26 mouse cellular contexts compared by ENCODE assay signal in genomic region chr1:46912506-46913156, GRCm38 (mm10). TPM values are rescaled to one million over a fixed set of nuclear protein-coding genes. Genes with fewer than 3 reads are reported as not detected.
DNase-seq lines count a peak whose midpoint lies in the region; ATAC-seq and TF ChIP-seq lines count a peak whose summit lies in the region.
"Had no signal": no experiment of that assay in that cellular context is flagged by ENCODE, and none has a peak within 500 bp of the region (broad histone marks: within the 10 kb centered on the region; RNA-seq: fewer than 3 reads in every experiment).

No protein-coding gene starts in this region.

- no peak overlapping the region for H3K9ac ChIP-seq in midbrain, postnatal 0 days (replicated peaks; ENCODE audit: low read length, poor library complexity, severe bottlenecking)
- no peak overlapping the region for H3K9ac ChIP-seq in midbrain, embryonic 11.5 days (ENCODE audit: low read length)
- H3K9ac ChIP-seq: embryonic facial prominence, embryonic 13.5 days; forebrain, embryonic 15.5 days; heart, embryonic 15.5 days; hindbrain, embryonic 13.5 days had no signal

- no peak overlapping the region for H3K4me2 ChIP-seq in midbrain, postnatal 0 days (ENCODE audit: low read depth, low read length, poor library complexity, severe bottlenecking)
- H3K4me2 ChIP-seq in midbrain, embryonic 11.5 days = no peak overlapping the region
- H3K4me2 ChIP-seq: embryonic facial prominence, embryonic 13.5 days; forebrain, embryonic 15.5 days; heart, embryonic 11.5 days; heart, embryonic 15.5 days; hindbrain, embryonic 13.5 days had no signal

- no peaks in the 10 kb centered on the region for H3K36me3 ChIP-seq in midbrain, postnatal 0 days (ENCODE audit: insufficient read depth, low read length)
- no peaks in the 10 kb centered on the region for H3K36me3 ChIP-seq in midbrain, embryonic 11.5 days (ENCODE audit: control insufficient read depth, insufficient read depth, low read length)
- H3K36me3 ChIP-seq: embryonic facial prominence, embryonic 13.5 days; forebrain, embryonic 15.5 days; G1E; heart, embryonic 15.5 days; hindbrain, embryonic 13.5 days had no signal

- DNase-seq in frontal cortex, postnatal 25 days (ENCODE audit: low spot score in 2 of 2) = no peak
- DNase-seq in midbrain, postnatal 0 days (ENCODE audit: low spot score) = peak; percentile 2
- no peak for DNase-seq in midbrain, embryonic 11.5 days (ENCODE audit: low spot score, missing footprints)
- DNase-seq in brain, adult 2 months (ENCODE audit: low read depth, low spot score) = peak; percentile 57
- peak; percentile 31 for DNase-seq in telencephalon, adult 2 months (ENCODE audit: low read depth, low spot score)
- DNase-seq in layer of hippocampus, adult 8-10 months (ENCODE audit: low spot score in 2 of 2) = no peak
- no peak for DNase-seq in natural killer cell, adult 2 months (ENCODE audit: low spot score in 2 of 2)
- DNase-seq: adrenal gland, postnatal 25 days; cerebellum, adult 11 months; cerebellum, adult 9-10 months; cerebellum, postnatal 25 days; gastrocnemius, postnatal 36 days; heart, adult 18-20 months; heart, postnatal 14 days; kidney, adult 11 months; kidney, adult 9 months had no signal

- peak; percentile 85 for ATAC-seq in frontal cortex, adult (ENCODE audit: low TSS enrichment)
- ATAC-seq in midbrain, postnatal 0 days (ENCODE audit: low FRiP score) = no peak
- ATAC-seq in midbrain, embryonic 11.5 days (ENCODE audit: low FRiP score) = no peak
- ATAC-seq: activated CD4-positive, CD25-positive, alpha-beta regulatory T cell, adult 4 months; CD4-positive, CD25-positive, alpha-beta regulatory T cell, adult 4 months; forebrain, embryonic 15.5 days; inflammation-experienced regulatory T-cells, adult 6 months had no signal

- H3K9me3 ChIP-seq in midbrain, postnatal 0 days (ENCODE audit: low read length) = no peaks in the 10 kb centered on the region
- no peaks in the 10 kb centered on the region for H3K9me3 ChIP-seq in midbrain, embryonic 11.5 days (ENCODE audit: control insufficient read depth, low read length)
- H3K9me3 ChIP-seq: forebrain, embryonic 15.5 days; heart, embryonic 15.5 days had no signal

- no peak overlapping the region for H3K27ac ChIP-seq in midbrain, postnatal 0 days (ENCODE audit: low read depth, low read length)
- H3K27ac ChIP-seq in midbrain, embryonic 11.5 days (ENCODE audit: low read depth, low read length) = no peak overlapping the region
- H3K27ac ChIP-seq: embryonic facial prominence, embryonic 13.5 days; forebrain, embryonic 15.5 days; heart, embryonic 15.5 days; hindbrain, embryonic 13.5 days had no signal

- no peak for TF ChIP-seq CTCF in midbrain, postnatal 0 days (IDR thresholded peaks at IDR 0.05)

- H3K4me3 ChIP-seq in midbrain, postnatal 0 days (ENCODE audit: low read depth, low read length) = no peak overlapping the region
- no peak overlapping the region for H3K4me3 ChIP-seq in midbrain, embryonic 11.5 days (ENCODE audit: low read depth, low read length)
- H3K4me3 ChIP-seq: embryonic facial prominence, embryonic 13.5 days; forebrain, embryonic 15.5 days; heart, embryonic 15.5 days; hindbrain, embryonic 13.5 days had no signal

- no peaks in the 10 kb centered on the region for H3K4me1 ChIP-seq in midbrain, postnatal 0 days (ENCODE audit: insufficient read depth, low read length)
- no peaks in the 10 kb centered on the region for H3K4me1 ChIP-seq in midbrain, embryonic 11.5 days (ENCODE audit: control insufficient read depth, insufficient read depth, low read length)
- H3K4me1 ChIP-seq: embryonic facial prominence, embryonic 13.5 days; forebrain, embryonic 15.5 days; heart, embryonic 15.5 days; hindbrain, embryonic 13.5 days had no signal

- WGBS in midbrain, postnatal 0 days = 82% methylated on average over 1 of the region's 1 CpGs
- 86% methylated on average over 1 of the region's 1 CpGs for WGBS in midbrain, embryonic 11.5 days

- no peaks in the 10 kb centered on the region for H3K27me3 ChIP-seq in midbrain, postnatal 0 days (ENCODE audit: insufficient read depth, low read length)
- no peaks in the 10 kb centered on the region for H3K27me3 ChIP-seq in midbrain, embryonic 11.5 days (ENCODE audit: control insufficient read depth, insufficient read depth, low read length)
- H3K27me3 ChIP-seq: embryonic facial prominence, embryonic 13.5 days; forebrain, embryonic 15.5 days; heart, embryonic 15.5 days; hindbrain, embryonic 13.5 days had no signal

RNA-seq across cellular contexts. Expression of gene Slc39a10, which starts 20.0 kb away (rescaled TPM):
- 85.3 and 88.2 TPM in 2 replicates for total RNA-seq in midbrain, postnatal 0 days (2014; rRNA removed)
- polyA plus RNA-seq in midbrain, postnatal 0 days (2015; fragmentation: Nextera tagmentation; extraction: Ambion mirVana) = 44.6 and 52.9 TPM in 2 replicates
- polyA plus RNA-seq in midbrain, embryonic 11.5 days (2014; fragmentation: Nextera tagmentation; extraction: Ambion mirVana) = 84.7 and 93.5 TPM in 2 replicates
- total RNA-seq in layer of hippocampus, adult 8-10 months (2022) = 100 to 1,000 TPM in 2 of 4 experiments, 10 to 100 TPM in 2; 83.4 to 108 (median 97.0) TPM

Comparison
In these comparisons a context has a peak if more than half of its experiments do, and no peak if none do; other contexts are left out.
1. DNase-seq: peak in midbrain, postnatal 0 days (single experiment), brain, adult 2 months (single experiment) and telencephalon, adult 2 months (single experiment); none in frontal cortex, postnatal 25 days (0 of 2), midbrain, embryonic 11.5 days (single experiment), layer of hippocampus, adult 8-10 months (0 of 2) and natural killer cell, adult 2 months (0 of 2).